In genomic region chr13:113949708-113950107, GRCm38 (mm10) we compare ENCODE assay signal across 11 mouse cellular contexts.
A peak's percentile ranks its signal among the peaks of the same experiment; 100 is the strongest.
DNase-seq lines count a peak whose midpoint lies in the region; ATAC-seq lines count a peak whose summit lies in the region.
"Had no signal": no experiment of that assay in that cellular context is flagged by ENCODE, and none has a peak within 500 bp of the region (broad histone marks: within the 10 kb centered on the region; RNA-seq: fewer than 3 reads in every experiment).

No protein-coding gene starts in this region.

- H3K9ac ChIP-seq in kidney, embryonic 16.5 days (replicated peaks; ENCODE audit: low read length): no peak overlapping the region
- H3K9ac ChIP-seq: liver, embryonic 13.5 days had no signal

- ATAC-seq in kidney, embryonic 16.5 days (ENCODE audit: low FRiP score, low TSS enrichment): peak; percentile 35; the same call in 1 of the 2 replicates
- ATAC-seq: Patski had no signal

- no peaks in the 10 kb centered on the region for H3K36me3 ChIP-seq in kidney, embryonic 16.5 days (ENCODE audit: insufficient read depth, low read length)
- H3K36me3 ChIP-seq: liver, embryonic 13.5 days had no signal

- H3K9me3 ChIP-seq in kidney, embryonic 16.5 days (ENCODE audit: low read length): no peaks in the 10 kb centered on the region
- H3K9me3 ChIP-seq: liver, embryonic 13.5 days had no signal

- no peak overlapping the region for H3K4me2 ChIP-seq in kidney, embryonic 16.5 days (replicated peaks; ENCODE audit: low read depth, low read length)
- H3K4me2 ChIP-seq: liver, embryonic 13.5 days had no signal

- H3K4me3 ChIP-seq in kidney, embryonic 16.5 days (ENCODE audit: low read length): no peak overlapping the region
- H3K4me3 ChIP-seq: liver, embryonic 13.5 days had no signal

- H3K4me1 ChIP-seq in kidney, embryonic 16.5 days (ENCODE audit: insufficient read depth, low read length): peaks cover 12% of the 10 kb centered on the region
- H3K4me1 ChIP-seq: liver, embryonic 13.5 days had no signal

- H3K27ac ChIP-seq in kidney, embryonic 16.5 days (ENCODE audit: low read length): peak overlapping the region; percentile 50; the same call in 1 of the 2 replicates
- H3K27ac ChIP-seq: liver, embryonic 13.5 days had no signal

- peak; percentile 7 for DNase-seq in embryo, embryonic 10 days (ENCODE audit: low spot score)
- DNase-seq in embryo, embryonic 10.5 days (ENCODE audit: low spot score): no peak
- DNase-seq in spleen, postnatal 36 days (ENCODE audit: low spot score in 2 of 2): peak; percentile 14 to 22
- DNase-seq in spleen, postnatal 14 days (ENCODE audit: low spot score in 2 of 2): no peak
- DNase-seq in testis, postnatal 14 days (ENCODE audit: low spot score): peak; percentile 30
- DNase-seq in thymus, postnatal 14 days: no peak
- no peak for DNase-seq in c-Kit-positive CD71-positive TER-119-positive erythroid progenitor cells, embryonic 14.5 days (ENCODE audit: low spot score)
- DNase-seq: cerebellum, adult 9-11 months; liver, embryonic 13.5 days had no signal

- 40% methylated on average over 5 of the region's 5 CpGs for WGBS in kidney, embryonic 16.5 days

- no peaks in the 10 kb centered on the region for H3K27me3 ChIP-seq in kidney, embryonic 16.5 days (ENCODE audit: insufficient read depth, low read length)
- H3K27me3 ChIP-seq: liver, embryonic 13.5 days; Patski had no signal

Comparison
In these comparisons a context has a peak if more than half of its experiments do, and no peak if none do; other contexts are left out.
1. DNase-seq: peak in embryo, embryonic 10 days (single experiment), spleen, postnatal 36 days (2 of 2) and testis, postnatal 14 days (single experiment); none in embryo, embryonic 10.5 days (single experiment), spleen, postnatal 14 days (0 of 2), thymus, postnatal 14 days (single experiment) and c-Kit-positive CD71-positive TER-119-positive erythroid progenitor cells, embryonic 14.5 days (single experiment).